Mouse (Mus musculus): ENCODE data around the gene Ankrd40. TPM values are rescaled to one million over a fixed set of nuclear protein-coding genes. Genes with fewer than 3 reads are reported as not detected.

Gene Ankrd40
- polyA plus RNA-seq, 1 experiment = 214 TPM

Other genes starting within 250 kb of the Ankrd40 start
- gene Tob1, start 116.5 kb upstream of the Ankrd40 start, polyA plus RNA-seq (2012; ENCODE audit: insufficient read depth, insufficient read length, missing spikeins) = 172 and 175 TPM in 2 replicates
- gene Wfikkn2, start 82.0 kb upstream of the Ankrd40 start, polyA plus RNA-seq (2012; ENCODE audit: insufficient read depth, insufficient read length, missing spikeins) = 0.28 and 0.54 TPM in 2 replicates
- not detected in 2 replicates for gene Gm21885, start 46.1 kb upstream of the Ankrd40 start, polyA plus RNA-seq (2012; ENCODE audit: insufficient read depth, insufficient read length, missing spikeins)
- gene Luc7l3, start 6.0 kb upstream of the Ankrd40 start, polyA plus RNA-seq (2012; ENCODE audit: insufficient read depth, insufficient read length, missing spikeins) = 26.6 and 58.1 TPM in 2 replicates
- 0.50 and 1.7 TPM in 2 replicates for gene Abcc3, start 65.0 kb downstream of the Ankrd40 start, polyA plus RNA-seq (2012; ENCODE audit: insufficient read depth, insufficient read length, missing spikeins)
- 0.83 and 1.0 TPM in 2 replicates for gene Cacna1g, start 146.2 kb downstream of the Ankrd40 start, polyA plus RNA-seq (2012; ENCODE audit: insufficient read depth, insufficient read length, missing spikeins)
- gene Spata20, start 158.2 kb downstream of the Ankrd40 start, polyA plus RNA-seq (2012; ENCODE audit: insufficient read depth, insufficient read length, missing spikeins) = not detected in 2 replicates
- gene Epn3, start 172.0 kb downstream of the Ankrd40 start, polyA plus RNA-seq (2012; ENCODE audit: insufficient read depth, insufficient read length, missing spikeins) = not detected in 2 replicates
- not detected in 2 replicates for gene Mycbpap, start 193.7 kb downstream of the Ankrd40 start, polyA plus RNA-seq (2012; ENCODE audit: insufficient read depth, insufficient read length, missing spikeins)
- gene Rsad1, start 221.3 kb downstream of the Ankrd40 start, polyA plus RNA-seq (2012; ENCODE audit: insufficient read depth, insufficient read length, missing spikeins) = 4.2 and 5.3 TPM in 2 replicates
- gene Chad, start 237.0 kb downstream of the Ankrd40 start, polyA plus RNA-seq (2012; ENCODE audit: insufficient read depth, insufficient read length, missing spikeins) = not detected in 2 replicates